ENCODE assay signal across 8 mouse cellular contexts in the genomic region with DNA sequence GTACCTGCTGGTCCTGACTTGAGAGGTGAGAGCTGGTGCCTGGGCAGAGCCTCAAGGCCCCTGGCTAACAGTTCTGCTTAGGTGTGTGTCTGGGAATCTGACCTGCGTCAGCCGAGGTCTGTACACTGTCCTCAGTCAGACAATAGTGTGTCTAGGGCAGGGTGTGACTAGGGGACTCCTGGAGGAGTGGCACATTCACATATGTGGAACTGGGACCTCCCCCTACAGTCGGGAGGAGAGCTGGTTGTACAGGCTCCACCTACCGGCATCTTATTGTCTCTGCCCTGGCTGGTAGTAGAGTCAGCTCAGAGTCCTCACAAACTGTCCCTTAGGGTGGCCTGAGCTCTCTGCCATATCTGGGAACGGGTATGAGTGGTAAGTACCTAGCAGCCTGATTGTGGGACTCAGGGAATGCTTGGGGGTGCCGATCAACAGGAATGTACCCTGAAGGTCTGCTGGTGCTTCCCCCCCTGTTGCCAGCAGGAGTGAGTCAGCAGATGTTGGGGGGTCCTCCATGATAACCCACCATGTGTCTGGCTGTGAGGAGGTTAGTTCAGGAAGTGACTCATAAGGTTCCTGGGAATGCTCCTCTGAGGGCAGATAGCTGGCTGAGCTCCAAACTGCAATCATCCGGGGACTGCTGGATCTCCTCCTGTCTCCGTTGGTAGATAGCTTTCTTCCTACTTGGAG. TPM values are rescaled to one million over a fixed set of nuclear protein-coding genes. Genes with fewer than 3 reads are reported as not detected.
DNase-seq lines count a peak whose midpoint lies in the region; ATAC-seq lines count a peak whose summit lies in the region.

No protein-coding gene starts in this region.

- peak; percentile 79 for ATAC-seq in forebrain, embryonic 16.5 days
- peak; percentile 79 for ATAC-seq in hindbrain, embryonic 15.5 days (ENCODE audit: low FRiP score, low read depth)
- peak; percentile 80 for ATAC-seq in midbrain, embryonic 15.5 days (replicated peaks)

- DNase-seq in urinary bladder, postnatal 14 days (ENCODE audit: low spot score), result peak; percentile 78
- no peak for DNase-seq in urinary bladder, postnatal 10 days (ENCODE audit: low spot score)
- DNase-seq in c-Kit-positive CD71-positive TER-119-positive erythroid progenitor cells, embryonic 14.5 days (ENCODE audit: low spot score), result peak; percentile 72
- peak; percentile 76 for DNase-seq in liver
- DNase-seq in thymus, postnatal 14 days, result peak; percentile 67

- peak overlapping the region; percentile 49 for H3K27ac ChIP-seq in forebrain, embryonic 16.5 days (ENCODE audit: low read length)
- peak overlapping the region; percentile 85 for H3K27ac ChIP-seq in hindbrain, embryonic 15.5 days (replicated peaks)
- peak overlapping the region; percentile 79 for H3K27ac ChIP-seq in midbrain, embryonic 15.5 days

- peaks cover 28% of the 10 kb centered on the region for H3K27me3 ChIP-seq in forebrain, embryonic 16.5 days (replicated peaks; ENCODE audit: control insufficient read depth, insufficient read depth, low read length)
- H3K27me3 ChIP-seq in hindbrain, embryonic 15.5 days, result peaks cover 30% of the 10 kb centered on the region
- peaks cover 25% of the 10 kb centered on the region for H3K27me3 ChIP-seq in midbrain, embryonic 15.5 days (replicated peaks)

- peaks cover 40% of the 10 kb centered on the region for H3K4me1 ChIP-seq in forebrain, embryonic 16.5 days (replicated peaks; ENCODE audit: control insufficient read depth, insufficient read depth, low read length)
- peaks cover 52% of the 10 kb centered on the region for H3K4me1 ChIP-seq in hindbrain, embryonic 15.5 days (replicated peaks)
- H3K4me1 ChIP-seq in midbrain, embryonic 15.5 days, result peaks cover 42% of the 10 kb centered on the region

- H3K36me3 ChIP-seq in forebrain, embryonic 16.5 days (ENCODE audit: control insufficient read depth, insufficient read depth), result peaks cover 15% of the 10 kb centered on the region
- H3K36me3 ChIP-seq in hindbrain, embryonic 15.5 days, result peaks cover 17% of the 10 kb centered on the region
- peaks cover 14% of the 10 kb centered on the region for H3K36me3 ChIP-seq in midbrain, embryonic 15.5 days (replicated peaks)

- peak overlapping the region; percentile 62 for H3K4me2 ChIP-seq in forebrain, embryonic 16.5 days (ENCODE audit: low read length)
- peak overlapping the region; percentile 58 for H3K4me2 ChIP-seq in hindbrain, embryonic 15.5 days
- peak overlapping the region; percentile 62 for H3K4me2 ChIP-seq in midbrain, embryonic 15.5 days

- peak overlapping the region; percentile 62 for H3K4me3 ChIP-seq in forebrain, embryonic 16.5 days (replicated peaks; ENCODE audit: low read length)
- peak overlapping the region; percentile 66 for H3K4me3 ChIP-seq in hindbrain, embryonic 15.5 days
- peak overlapping the region; percentile 50 for H3K4me3 ChIP-seq in midbrain, embryonic 15.5 days

- H3K9ac ChIP-seq in forebrain, embryonic 16.5 days (replicated peaks; ENCODE audit: low read depth, low read length), result peak overlapping the region; percentile 77
- H3K9ac ChIP-seq in hindbrain, embryonic 15.5 days, result peak overlapping the region; percentile 73
- H3K9ac ChIP-seq in midbrain, embryonic 15.5 days, result peak overlapping the region; percentile 58

- H3K9me3 ChIP-seq in forebrain, embryonic 16.5 days (ENCODE audit: control insufficient read depth, low read length), result no peaks in the 10 kb centered on the region
- no peaks in the 10 kb centered on the region for H3K9me3 ChIP-seq in hindbrain, embryonic 15.5 days
- no peaks in the 10 kb centered on the region for H3K9me3 ChIP-seq in midbrain, embryonic 15.5 days

- WGBS in forebrain, embryonic 16.5 days, result 13% methylated on average over 8 of the region's 8 CpGs
- 10% methylated on average over 8 of the region's 8 CpGs for WGBS in hindbrain, embryonic 15.5 days
- 13% methylated on average over 8 of the region's 8 CpGs for WGBS in midbrain, embryonic 15.5 days

RNA-seq across cellular contexts. Expression of a gene that starts 1.5 kb away (rescaled TPM):
- 20.8 TPM in 2 replicates for polyA plus RNA-seq in forebrain, embryonic 16.5 days (2015; fragmentation: Nextera tagmentation; extraction: Ambion mirVana)
- 20.6 and 20.7 TPM in 2 replicates for polyA plus RNA-seq in hindbrain, embryonic 15.5 days (2015; fragmentation: Nextera tagmentation; extraction: Ambion mirVana)
- 18.8 and 20.5 TPM in 2 replicates for polyA plus RNA-seq in midbrain, embryonic 15.5 days (2015; fragmentation: Nextera tagmentation; extraction: Ambion mirVana)

RNA-seq across cellular contexts. Expression of a gene that starts 6.3 kb away (rescaled TPM):
- polyA plus RNA-seq in forebrain, embryonic 16.5 days (2015; fragmentation: Nextera tagmentation; extraction: Ambion mirVana), result 60.7 and 61.9 TPM in 2 replicates
- 85.9 and 86.2 TPM in 2 replicates for polyA plus RNA-seq in hindbrain, embryonic 15.5 days (2015; fragmentation: Nextera tagmentation; extraction: Ambion mirVana)
- 82.4 and 83.8 TPM in 2 replicates for polyA plus RNA-seq in midbrain, embryonic 15.5 days (2015; fragmentation: Nextera tagmentation; extraction: Ambion mirVana)

RNA-seq across cellular contexts. Expression of a gene that starts 6.4 kb away (rescaled TPM):
- 29.8 and 31.8 TPM in 2 replicates for polyA plus RNA-seq in forebrain, embryonic 16.5 days (2015; fragmentation: Nextera tagmentation; extraction: Ambion mirVana)
- polyA plus RNA-seq in hindbrain, embryonic 15.5 days (2015; fragmentation: Nextera tagmentation; extraction: Ambion mirVana), result 63.2 and 66.7 TPM in 2 replicates
- polyA plus RNA-seq in midbrain, embryonic 15.5 days (2015; fragmentation: Nextera tagmentation; extraction: Ambion mirVana), result 49.1 and 55.3 TPM in 2 replicates

RNA-seq across cellular contexts. Expression of a gene that starts 7.8 kb away (rescaled TPM):
- 5.2 and 5.3 TPM in 2 replicates for polyA plus RNA-seq in forebrain, embryonic 16.5 days (2015; fragmentation: Nextera tagmentation; extraction: Ambion mirVana)
- polyA plus RNA-seq in hindbrain, embryonic 15.5 days (2015; fragmentation: Nextera tagmentation; extraction: Ambion mirVana), result 7.1 and 9.5 TPM in 2 replicates
- 7.6 and 8.7 TPM in 2 replicates for polyA plus RNA-seq in midbrain, embryonic 15.5 days (2015; fragmentation: Nextera tagmentation; extraction: Ambion mirVana)

RNA-seq across cellular contexts. Expression of a gene that starts 13.7 kb away (rescaled TPM):
- polyA plus RNA-seq in forebrain, embryonic 16.5 days (2015; fragmentation: Nextera tagmentation; extraction: Ambion mirVana), result 20.5 and 23.2 TPM in 2 replicates
- 19.7 and 19.8 TPM in 2 replicates for polyA plus RNA-seq in hindbrain, embryonic 15.5 days (2015; fragmentation: Nextera tagmentation; extraction: Ambion mirVana)
- 17.7 and 20.1 TPM in 2 replicates for polyA plus RNA-seq in midbrain, embryonic 15.5 days (2015; fragmentation: Nextera tagmentation; extraction: Ambion mirVana)
